Mouse (Mus musculus): ENCODE measurements around the gene Zbtb6.

The Zbtb6 gene

GRCm38 (mm10) chr2:37442611-37443591, at the start of gene Zbtb6, which contains the start of the genes Zbtb26 and Rabgap1:
Zbtb6 (minus strand) TSS chr2:37443171.
Zbtb26 (minus strand) TSS chr2:37443135.
Rabgap1 (plus strand) TSS chr2:37443279.
- DNase-seq (ENCODE audit: low read depth, low spot score), result peak; percentile 93

- DNase-seq (ENCODE audit: low read depth, low spot score), result no peak
Measured at GRCm38 (mm10) chr2:37488956-37489355, 46.0 kb upstream of the Zbtb6 start.

- DNase-seq (ENCODE audit: low read depth, low spot score), result no peak
Measured at GRCm38 (mm10) chr2:37486408-37486807, 43.4 kb upstream of the Zbtb6 start.

GRCm38 (mm10) chr2:37485370-37485769, 42.4 kb upstream of the Zbtb6 start:
- DNase-seq (ENCODE audit: low read depth, low spot score), result peak; percentile 73

GRCm38 (mm10) chr2:37484165-37484564, 41.2 kb upstream of the Zbtb6 start:
- no peak for DNase-seq (ENCODE audit: low read depth, low spot score)

GRCm38 (mm10) chr2:37480039-37480438, 37.1 kb upstream of the Zbtb6 start:
- DNase-seq (ENCODE audit: low read depth, low spot score), result no peak

- DNase-seq (ENCODE audit: low read depth, low spot score), result no peak
Measured at GRCm38 (mm10) chr2:37479559-37479958, 36.6 kb upstream of the Zbtb6 start.

- no peak for DNase-seq (ENCODE audit: low read depth, low spot score)
Measured at GRCm38 (mm10) chr2:37466266-37466665, 23.3 kb upstream of the Zbtb6 start.

GRCm38 (mm10) chr2:37460707-37461106, 17.7 kb upstream of the Zbtb6 start:
- DNase-seq (ENCODE audit: low read depth, low spot score), result no peak

GRCm38 (mm10) chr2:37452376-37452760, 9.4 kb upstream of the Zbtb6 start:
- no peak for DNase-seq (ENCODE audit: low read depth, low spot score)

- DNase-seq (ENCODE audit: low read depth, low spot score), result peak; percentile 97
Measured at GRCm38 (mm10) chr2:37451667-37452375, 8.8 kb upstream of the Zbtb6 start.

- no peak for DNase-seq (ENCODE audit: low read depth, low spot score)
Measured at GRCm38 (mm10) chr2:37431609-37432008, 11.4 kb downstream of the Zbtb6 start.

GRCm38 (mm10) chr2:37430593-37431464, 12.1 kb downstream of the Zbtb6 start:
- peak; percentile 92 for DNase-seq (ENCODE audit: low read depth, low spot score)

- DNase-seq (ENCODE audit: low read depth, low spot score), result peak; percentile 28
Measured at GRCm38 (mm10) chr2:37423671-37424070, 19.3 kb downstream of the Zbtb6 start.

- DNase-seq (ENCODE audit: low read depth, low spot score), result peak; percentile 97
Measured at GRCm38 (mm10) chr2:37422306-37423304, 20.4 kb downstream of the Zbtb6 start, which contains the start of gene Rc3h2. Rc3h2 (minus strand) TSS chr2:37422903.

- no peak for DNase-seq (ENCODE audit: low read depth, low spot score)
Measured at GRCm38 (mm10) chr2:37421903-37422302, 21.1 kb downstream of the Zbtb6 start.

- DNase-seq (ENCODE audit: low read depth, low spot score), result peak; percentile 33
Measured at GRCm38 (mm10) chr2:37395539-37395938, 47.4 kb downstream of the Zbtb6 start.

- no peak for DNase-seq (ENCODE audit: low read depth, low spot score)
Measured at GRCm38 (mm10) chr2:37382921-37383320, 60.0 kb downstream of the Zbtb6 start.

GRCm38 (mm10) chr2:37380189-37380588, 62.8 kb downstream of the Zbtb6 start:
- peak; percentile 81 for DNase-seq (ENCODE audit: low read depth, low spot score)

GRCm38 (mm10) chr2:37376018-37376417, 67.0 kb downstream of the Zbtb6 start:
- no peak for DNase-seq (ENCODE audit: low read depth, low spot score)

Measured in CD4-positive, CD25-positive, alpha-beta regulatory T cell, adult 2 months (primary cell).